Mouse (Mus musculus) heart, embryonic 16.5 days (tissue): Measurements from ENCODE around the gene Slc25a34. TPM values are rescaled to one million over a fixed set of nuclear protein-coding genes. Genes with fewer than 3 reads are reported as not detected.
A peak's percentile ranks its signal among the peaks of the same experiment; 100 is the strongest.

Experiments used
- ATAC-seq: fragments of 200-750 bp; cut with Nextera tagmentation; replicated peaks from 2 replicates; pipeline ENCODE4 v1.8.0; 2017; ENCODE audit warnings: moderate number of reproducible peaks; ENCODE audit not compliant: insufficient read depth, low FRiP score; ENCODE audit errors: extremely low read depth
- H3K27ac ChIP-seq: fragments of 300-500 bp; sonication (generic); 2 replicates; pipeline ENCODE4 v1.5.1; 2014; ENCODE audit warnings: mild to moderate bottlenecking, low read length, control low read depth, moderate library complexity
- H3K27me3 ChIP-seq: fragments of 300-500 bp; sonication (generic); 2 replicates; pipeline ENCODE4 v1.6.1; 2014; ENCODE audit warnings: low read length, mixed read lengths; ENCODE audit not compliant: control insufficient read depth, insufficient read depth
- H3K36me3 ChIP-seq: fragments of 300-500 bp; sonication (generic); 2 replicates; pipeline ENCODE4 v1.6.1; 2014; ENCODE audit not compliant: control insufficient read depth, insufficient read depth
- H3K4me1 ChIP-seq: fragments of 300-500 bp; sonication (generic); 2 replicates; pipeline ENCODE4 v1.6.1; 2014; ENCODE audit warnings: low read length, mixed read lengths; ENCODE audit not compliant: control insufficient read depth, insufficient read depth
- H3K4me2 ChIP-seq: fragments of 300-500 bp; sonication (generic); 2 replicates; pipeline ENCODE4 v1.6.1; 2014; ENCODE audit warnings: low read depth, mild to moderate bottlenecking, control low read depth, low read length
- H3K4me3 ChIP-seq: fragments of 300-500 bp; sonication (generic); 2 replicates; pipeline ENCODE4 v1.5.1; 2014; ENCODE audit warnings: mild to moderate bottlenecking, control low read depth, low read length
- H3K9ac ChIP-seq: fragments of 300-500 bp; sonication (generic); 2 replicates; pipeline ENCODE4 v1.6.1; 2014; ENCODE audit warnings: low read length, control low read depth
- H3K9me3 ChIP-seq: fragments of 300-500 bp; sonication (generic); replicated peaks from 2 replicates; pipeline ENCODE4 v1.6.1; 2016; ENCODE audit warnings: low read length; ENCODE audit not compliant: control insufficient read depth
- WGBS: fragments of 180-500 bp; shearing (Covaris S2); extraction: QIAGEN DNeasy Blood & Tissue Kit; methylation state at CpG from one replicate; pipeline ENCODE4 v1.1.7; 2014; 5-methylcytosine and 5-hydroxymethylcytosine counted together
- polyA plus RNA-seq: library from polyadenylated mRNA; unstranded; fragments of >200 nt; fragmentation: Nextera tagmentation; extraction: Ambion mirVana; gene quantifications from 2 replicates; pipeline ENCODE4 v1.2.1, GENCODE M21; 2015

The Slc25a34 gene
- polyA plus RNA-seq, 1 experiment from 2014 or later, result 1.3 TPM

GRCm38 (mm10) chr4:141624134-141624533 lies 513 bp upstream of the Slc25a34 start:
- H3K4me3 ChIP-seq, result no peak overlapping the region
- H3K9ac ChIP-seq, result no peak overlapping the region
- peaks cover 31% of the 10 kb centered on the region for H3K36me3 ChIP-seq
- H3K4me2 ChIP-seq, result no peak overlapping the region
- no peaks in the 10 kb centered on the region for H3K27me3 ChIP-seq
- no peak for ATAC-seq
- 82% methylated on average over 8 of the region's 8 CpGs for WGBS
- peaks cover 20% of the 10 kb centered on the region for H3K4me1 ChIP-seq
- H3K9me3 ChIP-seq, result no peaks in the 10 kb centered on the region
- H3K27ac ChIP-seq, result peak overlapping the region; percentile 73

DNA sequence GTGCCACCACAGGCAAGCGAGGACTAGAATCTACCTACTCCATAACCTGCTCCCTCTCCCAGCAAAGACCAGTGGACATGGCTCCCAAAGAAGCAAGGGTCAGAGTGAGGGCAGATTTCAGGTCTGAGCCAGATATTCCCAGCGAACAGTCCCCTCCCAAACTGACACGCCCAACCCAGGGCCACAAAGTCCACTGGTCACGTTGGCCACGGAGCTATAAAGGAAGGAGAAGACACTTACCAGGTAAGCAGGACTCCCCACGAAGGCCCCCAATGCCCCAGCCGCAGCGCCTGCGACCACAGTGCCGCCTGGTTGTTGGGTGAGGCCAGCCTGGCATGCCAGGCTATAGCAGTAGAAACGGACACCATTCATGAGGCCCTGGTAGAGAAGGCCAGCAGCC lies 584 bp downstream of the Slc25a34 start:
- Histone ChIP-seq H3K4me1 (peaks cover 24% of the 10 kb centered on the region), H3K9me3 (no peaks in the 10 kb centered on the region), H3K27me3 (no peaks in the 10 kb centered on the region), H3K36me3 (peaks cover 21% of the 10 kb centered on the region), H3K27ac (peak overlapping the region; percentile 64), H3K4me3 (no peak overlapping the region), H3K9ac (no peak overlapping the region), H3K4me2 (no peak overlapping the region)
- no peak for ATAC-seq
- 88% methylated on average over 11 of the region's 11 CpGs for WGBS

- Histone ChIP-seq H3K27me3 (no peaks in the 10 kb centered on the region), H3K4me1 (peaks cover 24% of the 10 kb centered on the region), H3K27ac (no peak overlapping the region), H3K9me3 (no peaks in the 10 kb centered on the region), H3K36me3 (peaks cover 16% of the 10 kb centered on the region), H3K4me2 (no peak overlapping the region), H3K4me3 (no peak overlapping the region), H3K9ac (no peak overlapping the region)
- 75% methylated on average over 5 of the region's 5 CpGs for whole genome bisulfite sequencing
- no peak for ATAC-seq
Observed at GRCm38 (mm10) chr4:141622580-141622979, 1.0 kb downstream of the Slc25a34 start.

GRCm38 (mm10) chr4:141622091-141622490 lies 1.5 kb downstream of the Slc25a34 start:
- Histone ChIP-seq H3K36me3 (peaks cover 14% of the 10 kb centered on the region; the same call in 1 of the 2 replicates), H3K27ac (no peak overlapping the region), H3K4me1 (peaks cover 28% of the 10 kb centered on the region), H3K9me3 (no peaks in the 10 kb centered on the region), H3K4me3 (no peak overlapping the region), H3K9ac (no peak overlapping the region), H3K4me2 (no peak overlapping the region), H3K27me3 (no peaks in the 10 kb centered on the region)
- 83% methylated on average over 8 of the region's 8 CpGs for WGBS
- ATAC-seq, result no peak

DNA sequence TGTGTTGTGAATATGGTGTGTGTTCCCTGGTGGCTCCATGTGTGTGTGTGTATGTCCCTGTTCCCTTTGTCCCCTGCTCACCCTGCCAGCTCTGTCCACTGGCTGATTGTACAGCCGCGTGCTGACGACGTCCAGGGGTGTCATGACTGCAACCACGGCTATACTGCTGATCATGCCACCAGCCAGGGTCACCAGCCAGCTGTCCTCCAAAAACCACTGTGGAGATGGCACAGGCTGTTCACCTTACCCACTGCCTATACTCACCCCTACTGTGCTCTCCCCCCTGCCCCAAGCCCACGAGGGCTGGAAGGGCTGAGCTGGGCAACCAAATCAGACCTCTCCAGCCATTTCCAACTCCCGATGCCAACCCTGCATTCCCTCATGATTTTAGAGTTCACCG lies 2.3 kb downstream of the Slc25a34 start:
- Histone ChIP-seq H3K4me2 (no peak overlapping the region), H3K27me3 (no peaks in the 10 kb centered on the region), H3K36me3 (peaks cover 7% of the 10 kb centered on the region; the same call in 1 of the 2 replicates), H3K9me3 (no peaks in the 10 kb centered on the region), H3K4me1 (peaks cover 28% of the 10 kb centered on the region), H3K4me3 (no peak overlapping the region), H3K27ac (no peak overlapping the region), H3K9ac (no peak overlapping the region)
- no peak for ATAC-seq
- 64% methylated on average over 8 of the region's 8 CpGs for WGBS

DNA sequence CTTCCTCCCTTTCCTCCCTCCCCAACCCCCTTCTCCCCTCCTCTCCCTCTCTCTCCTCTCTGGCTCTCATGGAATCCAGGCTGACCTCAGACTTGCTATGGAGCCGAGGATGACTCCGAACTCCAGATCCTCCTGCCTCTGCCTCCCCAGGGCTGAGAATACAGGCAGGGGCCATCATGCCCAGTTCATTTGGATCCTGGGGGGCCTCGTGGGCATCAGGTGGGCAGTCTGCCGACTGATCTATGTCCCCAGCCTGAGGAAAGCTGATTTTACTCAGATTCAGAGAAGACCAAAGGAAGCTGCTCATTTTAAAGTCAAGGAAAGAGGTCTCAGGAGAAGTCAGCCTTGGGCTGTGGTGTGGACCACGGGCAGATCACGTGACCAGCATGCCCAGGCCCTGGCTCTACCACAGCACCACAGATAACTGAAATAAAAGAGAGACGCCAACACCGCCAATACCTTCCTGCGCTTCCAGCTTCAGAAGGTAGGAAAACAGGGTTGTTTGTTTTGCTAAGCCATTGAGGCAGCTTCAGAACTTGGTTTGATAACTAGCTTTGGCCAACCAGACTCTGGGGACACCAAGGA lies 4.2 kb downstream of the Slc25a34 start:
- peaks cover 25% of the 10 kb centered on the region for H3K4me1 ChIP-seq
- 72% methylated on average over 9 of the region's 9 CpGs for WGBS
- H3K9ac ChIP-seq, result no peak overlapping the region
- no peak overlapping the region for H3K4me2 ChIP-seq
- no peak overlapping the region for H3K4me3 ChIP-seq
- H3K9me3 ChIP-seq, result no peaks in the 10 kb centered on the region
- ATAC-seq, result no peak
- no peaks in the 10 kb centered on the region for H3K36me3 ChIP-seq
- no peak overlapping the region for H3K27ac ChIP-seq
- no peaks in the 10 kb centered on the region for H3K27me3 ChIP-seq

- Histone ChIP-seq H3K4me3 (peak within 1 kb of the TSS; percentile 42), H3K27me3 (no peaks in the 10 kb centered on the region), H3K4me2 (peak within 1 kb of the TSS; percentile 71), H3K27ac (no peak within 1 kb of the TSS), H3K9me3 (no peaks in the 10 kb centered on the region), H3K36me3 (no peaks in the 10 kb centered on the region), H3K4me1 (peaks cover 18% of the 10 kb centered on the region), H3K9ac (peak within 1 kb of the TSS; percentile 63)
- WGBS, result 27% methylated on average over 19 of the region's 20 CpGs
- no peak for ATAC-seq
Observed at GRCm38 (mm10) chr4:141618565-141619243, 4.9 kb downstream of the Slc25a34 start, which contains the start of gene Tmem82. Gene Tmem82, minus strand, starts transcription at chr4:141618633.

DNA sequence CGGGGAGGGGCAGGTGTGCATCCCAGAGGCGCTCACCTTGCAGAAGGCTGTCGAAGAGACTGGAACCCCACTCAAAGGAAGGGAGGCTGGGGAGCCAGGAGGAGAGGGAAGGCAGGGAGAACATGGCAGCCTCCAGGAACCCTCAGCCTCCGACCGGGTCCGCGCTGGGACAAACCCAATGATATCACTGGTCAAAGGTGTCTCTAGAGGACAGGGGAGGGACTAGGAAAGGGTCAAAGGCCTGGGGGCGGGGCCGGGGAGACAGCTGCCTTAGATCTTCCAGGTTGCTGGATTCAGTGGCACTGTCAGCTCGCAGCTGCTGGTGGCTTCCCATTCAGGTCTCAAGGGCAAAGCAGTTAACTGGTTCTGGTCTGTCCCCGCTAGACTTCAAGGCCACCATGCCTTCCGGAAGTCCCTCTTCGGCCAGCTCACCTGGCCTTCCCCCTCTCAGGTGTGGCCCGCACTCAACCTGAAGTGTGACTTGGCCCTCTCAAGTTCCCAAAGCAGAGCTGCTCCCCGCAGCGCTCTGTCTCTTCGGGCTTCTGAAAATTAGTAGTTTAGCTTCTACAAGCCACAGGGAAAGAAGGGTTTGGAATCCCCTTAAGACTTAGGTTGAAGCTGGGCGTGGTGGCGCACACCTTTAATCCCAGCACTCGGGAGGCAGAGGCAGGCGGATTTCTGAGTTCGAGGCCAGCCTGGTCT lies 5.6 kb downstream of the Slc25a34 start:
- no peak overlapping the region for H3K27ac ChIP-seq
- H3K27me3 ChIP-seq, result no peaks in the 10 kb centered on the region
- H3K36me3 ChIP-seq, result no peaks in the 10 kb centered on the region
- 16% methylated on average over 22 of the region's 22 CpGs for WGBS
- no peaks in the 10 kb centered on the region for H3K9me3 ChIP-seq
- H3K4me1 ChIP-seq, result peaks cover 13% of the 10 kb centered on the region
- H3K4me3 ChIP-seq, result peak overlapping the region; percentile 42
- peak overlapping the region; percentile 71 for H3K4me2 ChIP-seq
- no peak for ATAC-seq
- peak overlapping the region; percentile 63 for H3K9ac ChIP-seq

DNA sequence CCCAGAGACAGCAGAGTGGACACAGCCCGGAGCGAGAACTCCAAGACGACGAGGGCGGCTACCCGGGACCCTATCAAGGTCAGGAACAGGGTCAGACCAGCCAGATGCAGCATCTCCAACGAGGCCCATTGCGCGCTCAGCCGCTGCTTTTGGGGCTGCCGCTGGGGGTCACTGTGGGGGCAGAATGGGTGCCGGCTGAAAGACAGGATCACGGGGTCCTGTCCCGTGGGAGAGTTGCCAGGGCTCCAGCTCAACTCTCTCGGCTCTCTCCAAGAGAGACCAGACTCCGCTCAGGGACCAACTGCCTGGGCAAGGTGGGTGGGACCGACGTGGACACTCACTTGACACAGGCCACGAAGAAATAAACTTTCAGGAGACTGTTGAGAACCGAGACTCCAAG lies 6.3 kb downstream of the Slc25a34 start:
- no peaks in the 10 kb centered on the region for H3K27me3 ChIP-seq
- peak overlapping the region; percentile 71 for H3K4me2 ChIP-seq
- peak overlapping the region; percentile 63 for H3K9ac ChIP-seq
- no peaks in the 10 kb centered on the region for H3K36me3 ChIP-seq
- WGBS, result 6% methylated on average over 20 of the region's 20 CpGs
- peak overlapping the region; percentile 42 for H3K4me3 ChIP-seq
- ATAC-seq, result peak; percentile 53
- H3K27ac ChIP-seq, result no peak overlapping the region
- no peaks in the 10 kb centered on the region for H3K9me3 ChIP-seq
- H3K4me1 ChIP-seq, result peaks cover 13% of the 10 kb centered on the region
